Mouse (Mus musculus) MEL (cell line): ENCODE results near the gene Ubiad1. TPM values are rescaled to one million over a fixed set of nuclear protein-coding genes. Genes with fewer than 3 reads are reported as not detected.

Source experiments
- DNase-seq: peaks from one replicate; pipeline ENCODE4 v3.0.0; 2011; ENCODE audit warnings: low read depth, low spot score
- H3K27ac ChIP-seq: 2 replicates; pipeline ENCODE4 v1.5.1; 2012; ENCODE audit warnings: low read depth, mild to moderate bottlenecking, control low read depth, low read length, moderate library complexity; ENCODE audit not compliant: control insufficient read depth
- H3K27me3 ChIP-seq, 2 experiments: fragments of 150-350 bp in 1 of 2; sonication (generic) in 1 of 2; 2 replicates each; pipeline ENCODE4 v1.6.1; 2012; ENCODE audit warnings: low read length in 2 of 2, mild to moderate bottlenecking in 2 of 2, improper control_type of control experiment in 1 of 2, moderate library complexity in 1 of 2; ENCODE audit not compliant: insufficient read depth in 2 of 2, control insufficient read depth in 1 of 2
- H3K36me3 ChIP-seq, 2 experiments: 2 replicates each; pipeline ENCODE4 v1.6.1; 2012 to 2014; ENCODE audit warnings: low read length in 2 of 2, improper control_type of control experiment in 1 of 2, inconsistent platforms in 1 of 2, mild to moderate bottlenecking in 1 of 2; ENCODE audit not compliant: insufficient read depth in 2 of 2, control insufficient read depth in 1 of 2
- H3K4me1 ChIP-seq, 2 experiments: fragments of 150-350 bp in 1 of 2; sonication (generic) in 1 of 2; 2 replicates each; pipeline ENCODE4 v1.6.1; 2012; ENCODE audit warnings: low read length in 2 of 2, improper control_type of control experiment in 1 of 2, mild to moderate bottlenecking in 1 of 2; ENCODE audit not compliant: insufficient read depth in 2 of 2, control insufficient read depth in 1 of 2
- H3K4me3 ChIP-seq, 2 experiments: fragments of 150-350 bp in 1 of 2; sonication (generic) in 1 of 2; 2 replicates each; pipeline ENCODE4 v1.5.1; 2012; ENCODE audit warnings: low read depth in 2 of 2, low read length in 2 of 2, mild to moderate bottlenecking in 2 of 2, moderate library complexity in 2 of 2, control low read depth in 1 of 2, improper control_type of control experiment in 1 of 2; ENCODE audit not compliant: control insufficient read depth in 1 of 2, insufficient read depth in 1 of 2
- H3K79me2 ChIP-seq: 2 replicates; pipeline ENCODE4 v1.6.1; 2012; ENCODE audit warnings: mild to moderate bottlenecking, low read length, moderate library complexity; ENCODE audit not compliant: control insufficient read depth, poor library complexity, insufficient read depth
- H3K9ac ChIP-seq: 2 replicates; pipeline ENCODE4 v1.6.1; 2012; ENCODE audit warnings: low read depth, mild to moderate bottlenecking, control low read depth, low read length, moderate library complexity; ENCODE audit not compliant: control insufficient read depth, poor library complexity, severe bottlenecking
- H3K9me3 ChIP-seq: fragments of 150-350 bp; sonication (generic); replicated peaks from 2 replicates; pipeline ENCODE4 v1.6.1; 2012; ENCODE audit warnings: mild to moderate bottlenecking, low read length, improper control_type of control experiment, moderate library complexity; ENCODE audit not compliant: insufficient read depth
- CHD1 ChIP-seq: IDR thresholded peaks from 2 replicates; pipeline ENCODE4 v1.6.1; 2012; ENCODE audit warnings: low read depth, mild to moderate bottlenecking, inconsistent platforms, low read length, improper control_type of control experiment
- CHD2 ChIP-seq: IDR thresholded peaks from 2 replicates; pipeline ENCODE4 v1.6.1; 2011; ENCODE audit warnings: low read length, improper control_type of control experiment
- ELF1 ChIP-seq: IDR thresholded peaks from 2 replicates; pipeline ENCODE4 v1.6.1; 2014; ENCODE audit warnings: low read depth, mild to moderate bottlenecking, inconsistent platforms, low read length, improper control_type of control experiment, moderate library complexity
- GABPA ChIP-seq: IDR thresholded peaks from 2 replicates; pipeline ENCODE4 v1.6.1; 2012; ENCODE audit warnings: low read depth, mild to moderate bottlenecking, inconsistent platforms, low read length, improper control_type of control experiment, moderate library complexity
- GATA1 ChIP-seq: IDR thresholded peaks from 2 replicates; pipeline ENCODE4 v1.6.1; 2011; ENCODE audit warnings: low read depth, low read length, improper control_type of control experiment
- HCFC1 ChIP-seq: IDR thresholded peaks from 2 replicates; pipeline ENCODE4 v1.6.1; 2012; ENCODE audit warnings: low read depth, mild to moderate bottlenecking, inconsistent platforms, low read length, improper control_type of control experiment, moderate library complexity
- JUND ChIP-seq: IDR thresholded peaks from 2 replicates; pipeline ENCODE4 v1.6.1; 2011; ENCODE audit warnings: low read depth, mild to moderate bottlenecking, improper control_type of control experiment, low read length
- MAZ ChIP-seq: IDR thresholded peaks from 2 replicates; pipeline ENCODE4 v1.6.1; 2012; ENCODE audit warnings: low read depth, mild to moderate bottlenecking, inconsistent platforms, low read length, improper control_type of control experiment
- MXI1 ChIP-seq: IDR thresholded peaks from 2 replicates; pipeline ENCODE4 v1.6.1; 2011; ENCODE audit warnings: mild to moderate bottlenecking, low read depth, low read length, improper control_type of control experiment
- MYB ChIP-seq: IDR thresholded peaks from 2 replicates; pipeline ENCODE4 v1.6.1; 2011; ENCODE audit warnings: mild to moderate bottlenecking, low read depth, low read length, improper control_type of control experiment
- MYC ChIP-seq: IDR thresholded peaks from 2 replicates; pipeline ENCODE4 v1.6.1; 2011; ENCODE audit warnings: low read depth, mild to moderate bottlenecking, low read length, improper control_type of control experiment, moderate library complexity
- NELFE ChIP-seq: IDR thresholded peaks from 2 replicates; pipeline ENCODE4 v1.6.1; 2011; ENCODE audit warnings: low read depth, low read length, improper control_type of control experiment
- RAD21 ChIP-seq: IDR thresholded peaks from 2 replicates; pipeline ENCODE4 v1.6.1; 2011; ENCODE audit warnings: mild to moderate bottlenecking, low read depth, low read length, improper control_type of control experiment
- SMC3 ChIP-seq: IDR thresholded peaks from 2 replicates; pipeline ENCODE4 v1.6.1; 2011; ENCODE audit warnings: low read depth, low read length, improper control_type of control experiment
- TAL1 ChIP-seq: IDR thresholded peaks from 2 replicates; pipeline ENCODE4 v1.6.1; 2012; ENCODE audit warnings: mild to moderate bottlenecking, inconsistent platforms, low read length, moderate library complexity, mixed read lengths
- TBP ChIP-seq: IDR thresholded peaks from 2 replicates; pipeline ENCODE4 v1.8.0; 2011; ENCODE audit warnings: low read depth, low read length, improper control_type of control experiment
- TCF12 ChIP-seq: IDR thresholded peaks from 2 replicates; pipeline ENCODE4 v1.6.1; 2014; ENCODE audit warnings: low read depth, mild to moderate bottlenecking, inconsistent platforms, low read length, improper control_type of control experiment, moderate library complexity
- UBTF ChIP-seq: IDR thresholded peaks from 2 replicates; pipeline ENCODE4 v1.6.1; 2012; ENCODE audit warnings: low read depth, mild to moderate bottlenecking, inconsistent platforms, low read length, improper control_type of control experiment, moderate library complexity, borderline replicate concordance; ENCODE audit not compliant: insufficient read depth
- USF2 ChIP-seq, 2 experiments: IDR thresholded peaks; 2 replicates each; pipeline ENCODE4 v1.6.1; 2011 to 2012; ENCODE audit warnings: improper control_type of control experiment in 2 of 2, low read length in 2 of 2, borderline replicate concordance in 1 of 2, inconsistent platforms in 1 of 2, low read depth in 1 of 2, mild to moderate bottlenecking in 1 of 2; ENCODE audit not compliant: insufficient read depth in 1 of 2
- ZMIZ1 ChIP-seq: IDR thresholded peaks from 2 replicates; pipeline ENCODE4 v1.6.1; 2012; ENCODE audit warnings: low read depth, mild to moderate bottlenecking, inconsistent platforms, low read length, improper control_type of control experiment, moderate library complexity
- polyA plus RNA-seq, 2 experiments: library from polyadenylated mRNA; stranded (reverse) in 1 of 2; unstranded in 1 of 2; fragments of >175 nt in 1 of 2; fragments of >200 nt in 1 of 2; gene quantifications; 2 replicates each; pipeline versions ENCODE4 v1.2.1 to v1.2.4; 2012; ENCODE audit warnings: low replicate concordance in 2 of 2, low read depth in 1 of 2; ENCODE audit not compliant: insufficient read length in 2 of 2, insufficient read depth in 1 of 2, missing spikeins in 1 of 2
- total RNA-seq: library from RNA; depleted of rRNA; stranded (reverse); fragments of 300-350 nt; gene quantifications from 2 replicates; pipeline ENCODE4 v1.2.3, GENCODE M21; 2012; rRNA removed

Gene Ubiad1
- total and polyA plus RNA-seq, 3 experiments, result 19.4 to 24.3 TPM; not detected in 1

GRCm38 (mm10) chr4:148385269-148385668 lies 59.3 kb downstream of the Ubiad1 start:
- H3K27ac ChIP-seq, result no peak overlapping the region
- no peaks in the 10 kb centered on the region for H3K9me3 ChIP-seq
- H3K4me3 ChIP-seq, result no peak overlapping the region
- H3K27me3 ChIP-seq, result no peaks in the 10 kb centered on the region
- TF ChIP-seq USF2 (IDR thresholded peaks at IDR 0.05; ENCODE audit: borderline replicate concordance in 1 of 2, insufficient read depth in 1 of 2, low read depth in 1 of 2, low read length in 2 of 2) (no peak), NELFE (no peak), GATA1 (no peak), MYB (no peak), ZMIZ1 (no peak), GABPA (no peak), SMC3 (no peak), UBTF (no peak), MAZ (no peak), MYC (no peak), MXI1 (no peak), TBP (no peak), ELF1 (no peak), JUND (no peak), CHD1 (no peak), TAL1 (no peak), RAD21 (no peak), CHD2 (no peak), TCF12 (no peak), HCFC1 (no peak)
- no peaks in the 10 kb centered on the region for H3K4me1 ChIP-seq
- H3K9ac ChIP-seq, result no peak overlapping the region
- no peaks in the 10 kb centered on the region for H3K79me2 ChIP-seq
- no peak for DNase-seq
- H3K36me3 ChIP-seq, result no peaks in the 10 kb centered on the region

Other genes starting within 250 kb of the Ubiad1 start
- not detected in 2 replicates for gene Disp3, start 156.8 kb downstream of the Ubiad1 start, total RNA-seq
- not detected for gene Disp3, start 156.8 kb downstream of the Ubiad1 start, polyA plus RNA-seq
- 23.0 and 23.9 TPM in 2 replicates for gene Mtor, start 3.8 kb upstream of the Ubiad1 start, total RNA-seq
- 10 to 100 TPM in 1 of 2 experiments, not detected in 1; 35.2 TPM for gene Mtor, start 3.8 kb upstream of the Ubiad1 start, polyA plus RNA-seq
- gene Angptl7, start 55.7 kb upstream of the Ubiad1 start, total RNA-seq, result not detected in 2 replicates
- not detected for gene Angptl7, start 55.7 kb upstream of the Ubiad1 start, polyA plus RNA-seq
- 57.3 and 71.5 TPM in 2 replicates for gene Exosc10, start 113.7 kb upstream of the Ubiad1 start, total RNA-seq
- 100 to 1,000 TPM in 1 of 2 experiments, 10 to 100 TPM in 1; 90.5 to 109 TPM for gene Exosc10, start 113.7 kb upstream of the Ubiad1 start, polyA plus RNA-seq
- gene Srm, start 146.7 kb upstream of the Ubiad1 start, total RNA-seq, result 299 and 332 TPM in 2 replicates
- gene Srm, start 146.7 kb upstream of the Ubiad1 start, polyA plus RNA-seq, result 100 to 1,000 TPM; 305 to 765 TPM
- gene Masp2, start 157.8 kb upstream of the Ubiad1 start, total RNA-seq, result 0.75 and 1.4 TPM in 2 replicates
- gene Masp2, start 157.8 kb upstream of the Ubiad1 start, polyA plus RNA-seq, result under 1 TPM in 1 of 2 experiments, not detected in 1; 0.38 TPM
- 209 and 211 TPM in 2 replicates for gene Tardbp, start 182.2 kb upstream of the Ubiad1 start, total RNA-seq
- gene Tardbp, start 182.2 kb upstream of the Ubiad1 start, polyA plus RNA-seq, result 100 to 1,000 TPM in 1 of 2 experiments, not detected in 1; 455 TPM
- gene Gm572, start 198.5 kb upstream of the Ubiad1 start, total RNA-seq, result not detected in 2 replicates
- not detected for gene Gm572, start 198.5 kb upstream of the Ubiad1 start, polyA plus RNA-seq